Mouse (Mus musculus) CH12.LX (cell line): ENCODE results near the gene Fezf2. TPM values are rescaled to one million over a fixed set of nuclear protein-coding genes. Genes with fewer than 3 reads are reported as not detected.

Source experiments
- DNase-seq: peaks from one replicate; pipeline ENCODE4 v3.0.0-alpha.2; 2013; ENCODE audit errors: extremely low read depth
- H3K27ac ChIP-seq: 2 replicates; pipeline ENCODE4 v1.5.1; 2012; ENCODE audit warnings: low read depth, mild to moderate bottlenecking, control low read depth, moderate library complexity; ENCODE audit not compliant: insufficient read depth
- H3K27me3 ChIP-seq: replicated peaks from 2 replicates; pipeline ENCODE3; 2012; ENCODE audit warnings: inconsistent platforms
- H3K36me3 ChIP-seq, 2 experiments: replicated peaks in 1 of 2; 2 replicates each; pipeline versions ENCODE3 to v1.6.1; 2012; ENCODE audit warnings: inconsistent platforms in 1 of 2, low read length in 1 of 2, mild to moderate bottlenecking in 1 of 2, mixed read lengths in 1 of 2, moderate library complexity in 1 of 2; ENCODE audit not compliant: control insufficient read depth in 1 of 2, insufficient read depth in 1 of 2
- H3K4me1 ChIP-seq, 2 experiments: 2 replicates each; pipeline ENCODE4 v1.6.1; 2012; ENCODE audit warnings: inconsistent platforms in 1 of 2, moderate library complexity in 1 of 2; ENCODE audit not compliant: insufficient read depth in 2 of 2, control insufficient read depth in 1 of 2
- H3K4me2 ChIP-seq: 2 replicates; pipeline ENCODE4 v1.6.1; 2012; ENCODE audit warnings: low read depth, mild to moderate bottlenecking, control low read depth; ENCODE audit not compliant: poor library complexity, insufficient read depth, severe bottlenecking
- H3K4me3 ChIP-seq, 3 experiments: fragments of 150-350 bp in 1 of 3; sonication (generic) in 1 of 3; replicated peaks in 1 of 3; 2 replicates each; pipeline versions ENCODE3 to v1.5.1; 2011 to 2012; ENCODE audit warnings: low read depth in 2 of 3, low read length in 2 of 3, mild to moderate bottlenecking in 2 of 3, moderate library complexity in 2 of 3, control low read depth in 1 of 3, improper control_type of control experiment in 1 of 3, inconsistent platforms in 1 of 3, mixed read lengths in 1 of 3; ENCODE audit not compliant: poor library complexity in 1 of 3
- H3K79me2 ChIP-seq: replicated peaks from 2 replicates; pipeline ENCODE4 v1.6.1; 2012; ENCODE audit warnings: mild to moderate bottlenecking, moderate library complexity; ENCODE audit not compliant: control insufficient read depth, poor library complexity, insufficient read depth, severe bottlenecking; ENCODE audit errors: extremely low read depth
- H3K9ac ChIP-seq: 2 replicates; pipeline ENCODE4 v1.6.1; 2012; ENCODE audit warnings: low read depth, mild to moderate bottlenecking, control low read depth, moderate library complexity; ENCODE audit not compliant: insufficient read depth
- H3K9me3 ChIP-seq: replicated peaks from 2 replicates; pipeline ENCODE3; 2012; ENCODE audit warnings: low read length, inconsistent platforms, mixed read lengths
- CHD1 ChIP-seq: IDR thresholded peaks from 2 replicates; pipeline ENCODE4 v1.6.1; 2012; ENCODE audit warnings: low read depth, low read length, improper control_type of control experiment, inconsistent platforms
- ELF1 ChIP-seq: IDR thresholded peaks from 2 replicates; pipeline ENCODE4 v1.6.1; 2014; ENCODE audit warnings: low read depth, mild to moderate bottlenecking, inconsistent platforms, low read length, improper control_type of control experiment
- JUN ChIP-seq: IDR thresholded peaks from 2 replicates; pipeline ENCODE4 v1.6.1; 2011; ENCODE audit warnings: low read depth, mild to moderate bottlenecking, low read length, improper control_type of control experiment, moderate library complexity; ENCODE audit not compliant: insufficient read depth
- KAT2A ChIP-seq: IDR thresholded peaks from 2 replicates; pipeline ENCODE4 v1.6.1; 2012; ENCODE audit warnings: low read length, improper control_type of control experiment, inconsistent platforms; ENCODE audit not compliant: insufficient replicate concordance
- MAX ChIP-seq: IDR thresholded peaks from 2 replicates; pipeline ENCODE4 v1.6.1; 2011; ENCODE audit warnings: low read length, improper control_type of control experiment
- MEF2A ChIP-seq: IDR thresholded peaks from 2 replicates; pipeline ENCODE4 v1.6.1; 2014; ENCODE audit warnings: low read depth, mild to moderate bottlenecking, inconsistent platforms, low read length, improper control_type of control experiment, borderline replicate concordance
- MYC ChIP-seq: IDR thresholded peaks from 2 replicates; pipeline ENCODE4 v1.6.1; 2011; ENCODE audit warnings: low read depth, mild to moderate bottlenecking, improper control_type of control experiment, low read length
- POLR2A ChIP-seq: IDR thresholded peaks from 2 replicates; pipeline ENCODE4 v1.6.1; 2011; ENCODE audit warnings: low read depth, mild to moderate bottlenecking, improper control_type of control experiment, low read length
- SIN3A ChIP-seq: IDR thresholded peaks from 2 replicates; pipeline ENCODE4 v1.6.1; 2012; ENCODE audit warnings: low read length, improper control_type of control experiment, inconsistent platforms
- SMC3 ChIP-seq: IDR thresholded peaks from 2 replicates; pipeline ENCODE4 v1.6.1; 2011; ENCODE audit warnings: low read depth, low read length, improper control_type of control experiment
- TBP ChIP-seq: conservative IDR thresholded peaks from 2 replicates; pipeline ENCODE4 v1.6.1; 2011; ENCODE audit warnings: low read depth, low read length, improper control_type of control experiment
- UBTF ChIP-seq: IDR thresholded peaks from 2 replicates; pipeline ENCODE4 v1.6.1; 2012; ENCODE audit warnings: low read depth, mild to moderate bottlenecking, inconsistent platforms, low read length, improper control_type of control experiment, moderate library complexity
- USF2 ChIP-seq: conservative IDR thresholded peaks from 2 replicates; pipeline ENCODE4 v1.6.1; 2011; ENCODE audit warnings: low read depth, low read length, improper control_type of control experiment
- ZC3H11A ChIP-seq: IDR thresholded peaks from 2 replicates; pipeline ENCODE4 v1.6.1; 2012; ENCODE audit warnings: low read depth, mild to moderate bottlenecking, inconsistent platforms, low read length, improper control_type of control experiment
- dilution Hi-C: fragments of 300-500 bp; cut with MboI; formaldehyde crosslinking; loops from 2 replicates; pipeline ENCODE4 v1.14.3; 2020; ENCODE audit warnings: low sequenced_read_pairs; ENCODE audit not compliant: extremely low pct_unique_long_range_greater_than_20kb, extremely low pct_ligation_motif_present
- in situ Hi-C: fragments of 300-500 bp; cut with MboI; formaldehyde crosslinking; loops from 3 replicates; pipeline ENCODE4 v1.14.3; 2019; ENCODE audit warnings: low sequenced_read_pairs, low pct_ligation_motif_present, low pct_unique_long_range_greater_than_20kb, mixed read lengths
- polyA plus RNA-seq: library from polyadenylated mRNA; unstranded; fragments of >175 nt; gene quantifications from 2 replicates; pipeline ENCODE4 v1.2.1, GENCODE M21; 2012; ENCODE audit warnings: low read depth; ENCODE audit not compliant: insufficient read length
- total RNA-seq, 2 experiments: library from RNA; depleted of rRNA; stranded (reverse); fragments of 300-350 nt in 1 of 2; fragments of >200 nt in 1 of 2; gene quantifications; 2 replicates each; pipeline ENCODE4 v1.2.3; 2012 to 2014

Gene Fezf2
- total and polyA plus RNA-seq, 3 experiments, result not detected

- H3K27me3 ChIP-seq, result no peaks in the 10 kb centered on the region
- no peak overlapping the region for H3K9ac ChIP-seq
- H3K4me2 ChIP-seq, result no peak overlapping the region
- H3K4me3 ChIP-seq, result no peak overlapping the region
- no peaks in the 10 kb centered on the region for H3K4me1 ChIP-seq
- H3K9me3 ChIP-seq, result no peaks in the 10 kb centered on the region
- H3K79me2 ChIP-seq, result no peaks in the 10 kb centered on the region
- in situ Hi-C loops, result no loop called here
- H3K27ac ChIP-seq, result no peak overlapping the region
- no peak for DNase-seq
- dilution Hi-C loops, result no loop called here
- peaks cover 47 to 87% of the 10 kb centered on the region in 2 experiments for H3K36me3 ChIP-seq
- TF ChIP-seq ELF1, result no peak
- no peak for TF ChIP-seq SMC3
- no peak for TF ChIP-seq POLR2A
- TF ChIP-seq UBTF, result no peak
- TF ChIP-seq SIN3A, result no peak
- TF ChIP-seq MYC, result no peak
- TF ChIP-seq MAX, result no peak
- no peak for TF ChIP-seq MEF2A
- no peak for TF ChIP-seq KAT2A
- TF ChIP-seq TBP, result no peak
- no peak for TF ChIP-seq CHD1
- TF ChIP-seq ZC3H11A, result no peak
- no peak for TF ChIP-seq JUN
- TF ChIP-seq USF2, result no peak
- TF ChIP-seq, all 38 proteins: peak for 0
Measured at GRCm38 (mm10) chr14:12296391-12296790, 51.6 kb downstream of the Fezf2 start.

Other genes with a start within 250 kb of the Fezf2 start
- gene Gm49355, start 64.2 kb downstream of the Fezf2 start, total RNA-seq (2012; rRNA removed), result 0.08 TPM in 2 replicates
- 0.26 and 0.39 TPM in 2 replicates for gene Gm49355, start 64.2 kb downstream of the Fezf2 start, total RNA-seq (2014; rRNA removed)
- 0.16 and 0.23 TPM in 2 replicates for gene Gm49355, start 64.2 kb downstream of the Fezf2 start, polyA plus RNA-seq
- 14.5 and 18.3 TPM in 2 replicates for gene 3830406C13Rik, start 64.0 kb downstream of the Fezf2 start, total RNA-seq (2012; rRNA removed)
- 26.5 and 28.7 TPM in 2 replicates for gene 3830406C13Rik, start 64.0 kb downstream of the Fezf2 start, total RNA-seq (2014; rRNA removed)
- gene 3830406C13Rik, start 64.0 kb downstream of the Fezf2 start, polyA plus RNA-seq, result 21.8 and 27.8 TPM in 2 replicates